Mouse (Mus musculus) c-Kit-positive CD71-positive TER-119-negative erythroid progenitor cells, embryonic 14.5 days (primary cell): ENCODE data around the gene Inpp4a.

Source experiments
- DNase-seq: peaks from one replicate; pipeline ENCODE4 v3.0.0-alpha.2; 2013; ENCODE audit warnings: low read depth

Gene Inpp4a

GRCm38 (mm10) chr1:37409647-37410046 is 110.0 kb downstream of the Inpp4a start:
- DNase-seq, result no peak

DNA sequence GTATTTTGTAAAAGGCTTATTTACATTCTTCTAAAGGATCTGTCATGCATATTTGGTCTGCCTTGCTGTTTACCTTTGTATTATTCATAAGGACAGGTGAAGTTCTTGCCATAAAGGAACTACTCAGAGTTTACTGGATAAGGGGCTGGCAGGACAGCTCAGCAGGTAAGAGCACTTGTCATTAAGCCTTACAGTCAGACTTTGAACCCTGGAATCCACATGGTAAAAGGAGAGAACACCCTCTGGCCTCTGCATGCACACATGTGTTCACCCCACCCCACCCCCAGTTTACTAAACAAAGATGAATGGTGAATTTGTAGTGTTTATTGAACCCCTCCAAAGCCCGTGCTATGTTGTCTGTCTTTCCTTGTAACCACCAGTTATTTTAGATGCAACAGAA is 115.7 kb downstream of the Inpp4a start:
- no peak for DNase-seq

GRCm38 (mm10) chr1:37419420-37419819 is 119.8 kb downstream of the Inpp4a start:
- DNase-seq, result no peak

DNA sequence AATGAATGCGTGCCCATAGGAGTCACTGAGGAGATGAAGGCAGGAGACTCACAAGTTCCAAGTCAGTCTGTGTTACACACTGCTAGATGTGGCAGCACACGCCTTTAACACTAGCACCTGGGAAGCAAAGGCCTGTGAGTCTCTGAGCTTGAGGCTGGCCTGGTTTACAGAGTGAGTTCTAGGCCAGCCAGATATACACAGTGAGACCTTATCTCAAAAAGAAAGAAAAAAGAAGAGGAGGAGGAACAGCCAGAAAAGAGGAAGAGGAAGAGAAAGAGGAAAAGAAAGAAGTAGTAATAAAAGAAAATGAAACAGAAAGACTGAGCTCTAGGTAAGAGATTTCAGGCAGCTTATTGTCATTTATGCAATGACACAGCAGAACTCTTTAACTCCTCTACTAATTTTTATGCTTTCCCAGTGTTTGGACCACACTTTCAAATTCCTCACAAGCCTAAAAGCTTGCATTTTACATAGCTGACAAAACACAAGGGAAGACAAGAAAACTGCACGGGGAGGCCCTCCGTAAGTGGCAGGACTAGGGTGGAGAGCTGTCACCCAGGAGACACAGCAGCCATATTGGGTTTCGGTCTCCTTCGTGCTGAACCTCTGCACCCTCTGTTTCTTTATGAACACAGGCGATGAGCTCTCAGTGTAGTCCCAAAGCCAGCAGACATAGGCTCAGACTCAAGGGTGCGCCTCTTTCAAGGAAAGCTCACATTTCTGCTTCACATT is 127.6 kb downstream of the Inpp4a start:
- DNase-seq, result no peak

GRCm38 (mm10) chr1:37428911-37429310 is 129.2 kb downstream of the Inpp4a start:
- no peak for DNase-seq

DNA sequence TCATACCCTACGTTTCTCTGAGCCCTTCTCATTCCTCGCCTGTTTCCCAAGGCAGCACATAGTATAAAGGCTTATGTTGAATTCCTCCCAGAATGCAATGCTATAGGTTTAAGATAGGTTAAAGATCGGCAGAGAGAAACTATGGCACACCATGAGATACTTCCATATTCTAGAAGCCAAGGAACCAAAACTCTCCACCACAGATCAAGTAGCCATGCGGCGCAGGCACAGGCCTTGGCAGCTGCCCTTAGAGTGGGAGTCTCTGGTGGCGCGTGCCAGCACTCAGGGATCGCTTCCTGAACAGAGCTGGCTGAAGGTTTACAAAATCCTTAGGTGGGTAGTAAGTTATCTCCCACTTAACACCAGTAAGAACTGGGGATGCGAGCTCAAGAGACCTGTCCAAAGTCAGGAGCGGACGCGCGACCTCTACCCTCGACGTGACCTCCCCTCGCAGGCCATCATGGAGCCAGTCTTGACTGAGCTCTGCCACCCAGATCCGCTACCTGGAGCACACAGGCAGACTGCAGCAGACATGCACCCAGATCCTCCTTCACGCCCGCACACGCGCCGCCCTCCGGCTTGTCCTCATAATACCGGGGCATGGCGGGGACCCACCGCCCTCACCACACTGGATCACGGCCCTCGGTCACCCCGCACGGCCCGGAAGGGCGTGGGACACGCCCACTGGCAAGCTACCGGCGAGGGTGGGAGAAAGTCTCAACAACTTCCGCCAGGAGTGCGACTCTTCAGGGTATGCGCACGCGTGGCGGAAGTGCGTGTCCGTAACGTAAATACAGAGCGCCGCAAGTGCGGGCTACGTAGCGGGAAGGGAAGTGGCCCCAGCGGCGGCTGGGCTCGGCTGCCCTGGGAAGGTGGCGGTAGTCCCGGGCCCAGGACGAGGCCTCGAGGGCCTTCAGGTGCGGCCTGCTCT is 130.0 kb downstream of the Inpp4a start, which contains the start of the genes Coa5 and Unc50:
Gene Coa5, minus strand, starts transcription at position 738 of the 931 bp plus-strand sequence.
Gene Unc50, plus strand, starts transcription at position 774 of the 931 bp plus-strand sequence.
- DNase-seq, result peak; percentile 93

DNA sequence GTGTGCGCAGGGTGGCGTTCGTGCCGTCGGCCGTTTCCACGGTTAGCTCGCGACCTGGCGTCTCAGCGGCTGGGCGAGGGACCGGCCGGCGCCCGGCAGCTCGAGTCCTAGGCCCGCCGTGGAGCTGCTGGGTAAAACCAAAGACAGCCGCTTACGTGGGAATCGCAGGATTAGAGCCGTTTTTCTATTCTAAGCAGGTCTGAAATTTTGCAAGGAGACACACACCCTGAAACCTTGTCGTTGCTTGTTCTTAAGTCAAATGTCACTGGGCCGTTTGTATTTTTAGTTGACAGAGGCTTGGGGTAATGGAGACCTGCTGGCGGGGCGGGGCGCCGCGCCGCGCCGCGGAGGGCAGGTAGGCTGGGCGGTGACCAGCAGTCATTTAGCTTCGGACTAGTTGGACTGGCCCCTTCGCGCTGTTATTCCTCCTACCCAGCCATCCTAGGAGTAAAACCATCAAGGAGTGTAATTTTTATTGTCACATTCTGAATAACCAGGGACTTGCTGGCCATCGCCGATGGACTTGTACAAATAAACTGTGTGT is 130.7 kb downstream of the Inpp4a start:
- no peak for DNase-seq

- DNase-seq, result no peak
Measured at GRCm38 (mm10) chr1:37436419-37436818, 136.8 kb downstream of the Inpp4a start.

- DNase-seq, result no peak
Measured at GRCm38 (mm10) chr1:37442848-37443835, 143.5 kb downstream of the Inpp4a start.

DNA sequence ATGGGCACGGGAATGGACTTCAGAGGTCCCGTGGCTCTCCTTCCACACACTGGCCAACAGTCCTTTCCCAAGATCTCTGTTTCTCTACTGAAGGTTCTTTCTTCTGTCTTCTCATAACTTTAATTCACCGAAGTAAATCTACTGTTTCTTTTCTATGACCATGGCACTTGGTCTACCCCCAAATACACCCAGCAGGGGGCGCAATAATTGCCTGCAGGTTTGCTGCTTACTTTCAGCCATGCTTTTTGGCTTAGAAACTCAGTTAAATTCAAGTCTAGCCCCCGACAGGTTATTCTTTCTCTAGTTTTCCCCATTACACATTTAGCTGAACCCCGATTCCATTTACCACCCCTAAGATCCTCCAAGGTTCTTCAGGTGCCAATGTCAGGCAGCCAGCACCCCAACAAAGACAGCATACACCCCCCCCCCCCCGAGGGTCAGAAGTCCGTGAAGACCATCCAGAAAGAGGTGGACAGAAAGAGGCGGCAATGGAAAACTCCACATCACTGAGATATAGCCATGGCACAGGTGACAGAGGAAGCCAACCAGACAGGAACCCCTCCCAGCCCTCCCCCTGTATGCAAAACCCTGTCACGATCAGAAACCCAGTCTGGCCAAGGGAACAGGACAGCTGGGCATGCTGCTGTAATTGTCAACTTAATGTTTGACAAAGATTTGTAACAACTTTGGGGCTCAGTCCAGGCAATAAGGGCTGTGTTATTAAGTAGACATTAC is 148.9 kb downstream of the Inpp4a start:
- DNase-seq, result no peak

DNA sequence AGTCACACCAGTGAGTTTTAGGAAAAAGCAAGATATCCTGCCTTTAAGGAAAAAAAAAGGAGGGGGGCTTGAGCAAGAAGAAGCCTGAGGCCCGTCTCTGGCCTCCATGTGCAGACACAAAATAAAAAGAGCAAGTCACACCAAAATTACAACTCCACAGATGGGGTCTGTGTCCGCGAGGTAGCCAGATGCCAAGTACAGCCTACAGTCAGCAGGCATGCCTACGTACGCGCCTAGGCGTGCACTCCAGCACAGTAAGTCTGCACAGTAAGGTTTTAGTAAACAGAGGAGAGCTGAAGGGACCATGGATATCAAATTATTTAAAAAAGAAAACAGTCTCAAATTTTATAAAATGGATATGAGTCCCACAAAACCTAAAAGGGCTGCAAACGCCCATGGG is 151.6 kb downstream of the Inpp4a start:
- DNase-seq, result no peak

- no peak for DNase-seq
Measured at GRCm38 (mm10) chr1:37457546-37457945, 157.9 kb downstream of the Inpp4a start.
